Mouse (Mus musculus): ENCODE data around the gene Casz1. TPM values are rescaled to one million over a fixed set of nuclear protein-coding genes. Genes with fewer than 3 reads are reported as not detected.

Gene Casz1
- polyA plus RNA-seq, 2 experiments: 5.5 to 7.4 TPM

DNA sequence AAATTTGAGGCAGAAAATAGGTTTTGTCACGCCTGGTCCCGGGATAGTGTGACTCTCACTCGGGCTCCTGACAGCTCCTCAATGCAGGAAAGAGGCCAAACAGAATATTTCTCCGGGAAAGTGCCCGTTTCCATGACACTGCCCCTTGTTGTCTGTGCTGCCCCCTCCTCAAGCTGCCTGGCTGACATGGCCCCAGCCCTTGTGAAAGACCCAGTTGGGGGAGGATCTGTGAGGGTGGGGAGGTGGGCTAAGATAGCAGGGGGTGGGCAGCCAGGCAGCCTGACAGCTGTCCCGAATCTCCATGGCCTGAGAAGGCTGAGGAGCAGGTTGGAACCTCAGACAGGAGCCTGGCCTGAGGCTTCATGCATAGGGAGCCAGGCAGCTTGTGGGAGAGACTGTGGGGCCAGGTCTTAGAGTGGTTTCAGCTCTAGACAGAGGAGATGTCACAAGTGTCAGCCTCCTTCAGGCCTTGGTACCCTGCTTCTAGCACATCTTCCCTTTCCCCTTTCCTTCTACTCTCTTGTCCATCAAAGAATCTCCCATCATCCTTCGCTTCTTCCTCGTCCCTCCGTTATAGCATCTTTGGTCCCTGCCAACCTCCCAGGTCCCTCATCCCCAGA lies 81.8 kb downstream of the Casz1 start:
- Histone ChIP-seq H3K36me3 (ENCODE audit: control insufficient read depth, insufficient read depth, low read length) (no peaks in the 10 kb centered on the region), H3K4me2 (replicated peaks; ENCODE audit: low read depth, low read length, severe bottlenecking) (no peak overlapping the region), H3K4me1 (ENCODE audit: control insufficient read depth, insufficient read depth, low read length) (0 out of 2 replicates have a peak, but pooled peaks cover 3% of the 10 kb centered on the region), H3K4me3 (replicated peaks; ENCODE audit: low read length) (no peak overlapping the region), H3K9ac (ENCODE audit: low read depth, low read length, severe bottlenecking) (no peak overlapping the region), H3K27me3 (ENCODE audit: control insufficient read depth, insufficient read depth, low read length) (peaks cover 3% of the 10 kb centered on the region; the same call in 1 of the 2 replicates), H3K27ac (replicated peaks; ENCODE audit: low read depth, low read length) (no peak overlapping the region), H3K9me3 (ENCODE audit: control insufficient read depth, low read length) (no peaks in the 10 kb centered on the region)
- 59% methylated on average over 9 of the region's 9 CpGs for WGBS
- no peak for TF ChIP-seq POLR2A (IDR thresholded peaks at IDR 0.05; ENCODE audit: borderline replicate concordance, extremely low read depth, insufficient read depth, insufficient read length)
- DNase-seq (ENCODE audit: low spot score) (no peak), ATAC-seq (ENCODE audit: low FRiP score, low read depth) (no peak)

DNA sequence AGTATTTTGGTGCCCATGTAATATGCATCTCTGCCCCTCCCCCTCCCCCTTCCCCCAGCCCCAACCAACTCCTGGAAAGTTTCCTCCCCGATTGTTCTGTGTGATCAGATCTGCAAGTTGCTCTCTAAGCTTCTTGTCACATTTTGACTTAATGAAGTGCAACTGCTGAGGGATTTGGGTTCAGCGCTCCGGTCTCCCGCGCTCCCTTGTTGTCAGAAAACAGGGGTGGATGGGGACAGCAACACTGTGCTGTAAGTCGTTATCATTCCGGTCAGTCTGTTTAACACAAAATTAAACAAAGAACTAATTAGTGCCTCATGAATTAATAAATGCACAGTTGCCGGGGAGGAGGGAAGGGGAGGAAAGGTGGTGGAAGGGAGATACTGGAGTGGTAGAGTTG lies 84.0 kb downstream of the Casz1 start:
- no peak for DNase-seq (ENCODE audit: low spot score)
- no peak overlapping the region for H3K27ac ChIP-seq (replicated peaks; ENCODE audit: low read depth, low read length)
- no peak overlapping the region for H3K9ac ChIP-seq (ENCODE audit: low read depth, low read length, severe bottlenecking)
- H3K9me3 ChIP-seq (ENCODE audit: control insufficient read depth, low read length): no peaks in the 10 kb centered on the region
- no peak for ATAC-seq (ENCODE audit: low FRiP score, low read depth)
- 0 out of 2 replicates have a peak, but pooled peaks cover 3% of the 10 kb centered on the region for H3K4me1 ChIP-seq (ENCODE audit: control insufficient read depth, insufficient read depth, low read length)
- no peak for TF ChIP-seq POLR2A (IDR thresholded peaks at IDR 0.05; ENCODE audit: borderline replicate concordance, extremely low read depth, insufficient read depth, insufficient read length)
- H3K4me3 ChIP-seq (replicated peaks; ENCODE audit: low read length): no peak overlapping the region
- peaks cover 16% of the 10 kb centered on the region; the same call in 1 of the 2 replicates for H3K27me3 ChIP-seq (ENCODE audit: control insufficient read depth, insufficient read depth, low read length)
- H3K4me2 ChIP-seq (replicated peaks; ENCODE audit: low read depth, low read length, severe bottlenecking): no peak overlapping the region
- no peaks in the 10 kb centered on the region for H3K36me3 ChIP-seq (ENCODE audit: control insufficient read depth, insufficient read depth, low read length)
- WGBS: 64% methylated on average over 8 of the region's 8 CpGs

GRCm38 (mm10) chr4:148889011-148889410 lies 84.8 kb downstream of the Casz1 start:
- DNase-seq (ENCODE audit: low spot score): no peak
- H3K4me2 ChIP-seq (replicated peaks; ENCODE audit: low read depth, low read length, severe bottlenecking): no peak overlapping the region
- ATAC-seq (ENCODE audit: low FRiP score, low read depth): no peak
- H3K36me3 ChIP-seq (ENCODE audit: control insufficient read depth, insufficient read depth, low read length): no peaks in the 10 kb centered on the region
- H3K4me1 ChIP-seq (ENCODE audit: control insufficient read depth, insufficient read depth, low read length): 0 out of 2 replicates have a peak, but pooled peaks cover 3% of the 10 kb centered on the region
- WGBS: 78% methylated on average over 6 of the region's 6 CpGs
- no peaks in the 10 kb centered on the region for H3K9me3 ChIP-seq (ENCODE audit: control insufficient read depth, low read length)
- no peak overlapping the region for H3K4me3 ChIP-seq (replicated peaks; ENCODE audit: low read length)
- TF ChIP-seq POLR2A (IDR thresholded peaks at IDR 0.05; ENCODE audit: borderline replicate concordance, extremely low read depth, insufficient read depth, insufficient read length): no peak
- H3K27ac ChIP-seq (replicated peaks; ENCODE audit: low read depth, low read length): no peak overlapping the region
- no peak overlapping the region for H3K9ac ChIP-seq (ENCODE audit: low read depth, low read length, severe bottlenecking)
- peaks cover 16% of the 10 kb centered on the region; the same call in 1 of the 2 replicates for H3K27me3 ChIP-seq (ENCODE audit: control insufficient read depth, insufficient read depth, low read length)

DNA sequence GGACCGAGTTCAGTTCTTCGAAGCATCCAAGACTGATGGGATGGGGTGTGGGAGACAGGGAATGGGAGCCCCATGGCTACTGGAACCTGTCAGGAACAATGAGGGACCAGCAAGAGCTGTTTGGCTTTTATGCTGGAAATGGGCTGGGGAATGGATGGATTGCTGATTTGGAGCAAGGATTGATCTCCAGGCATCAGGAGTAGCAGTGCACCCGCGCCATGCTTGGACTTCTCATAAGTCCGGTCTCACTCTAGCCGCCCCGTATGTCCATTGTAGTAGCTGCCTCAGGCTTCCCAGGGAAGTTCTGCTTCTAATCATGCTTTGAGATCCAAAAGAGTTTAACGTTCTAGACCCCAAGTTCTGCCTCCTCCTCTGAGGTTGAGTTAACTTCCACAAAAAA lies 86.2 kb downstream of the Casz1 start:
- H3K4me2 ChIP-seq (replicated peaks; ENCODE audit: low read depth, low read length, severe bottlenecking): peak overlapping the region; percentile 72
- H3K27ac ChIP-seq (replicated peaks; ENCODE audit: low read depth, low read length): no peak overlapping the region
- H3K9ac ChIP-seq (ENCODE audit: low read depth, low read length, severe bottlenecking): no peak overlapping the region
- 0 out of 2 replicates have a peak, but pooled peaks cover 3% of the 10 kb centered on the region for H3K4me1 ChIP-seq (ENCODE audit: control insufficient read depth, insufficient read depth, low read length)
- peaks cover 17% of the 10 kb centered on the region; the same call in 1 of the 2 replicates for H3K27me3 ChIP-seq (ENCODE audit: control insufficient read depth, insufficient read depth, low read length)
- no peak for DNase-seq (ENCODE audit: low spot score)
- WGBS: 68% methylated on average over 8 of the region's 8 CpGs
- no peaks in the 10 kb centered on the region for H3K9me3 ChIP-seq (ENCODE audit: control insufficient read depth, low read length)
- TF ChIP-seq POLR2A (IDR thresholded peaks at IDR 0.05; ENCODE audit: borderline replicate concordance, extremely low read depth, insufficient read depth, insufficient read length): no peak
- peak overlapping the region; percentile 36; the same call in 1 of the 2 replicates for H3K4me3 ChIP-seq (replicated peaks; ENCODE audit: low read length)
- no peak for ATAC-seq (ENCODE audit: low FRiP score, low read depth)
- no peaks in the 10 kb centered on the region for H3K36me3 ChIP-seq (ENCODE audit: control insufficient read depth, insufficient read depth, low read length)

- H3K36me3 ChIP-seq (ENCODE audit: control insufficient read depth, insufficient read depth, low read length): no peaks in the 10 kb centered on the region
- peak overlapping the region; percentile 36 for H3K4me3 ChIP-seq (replicated peaks; ENCODE audit: low read length)
- no peaks in the 10 kb centered on the region for H3K9me3 ChIP-seq (ENCODE audit: control insufficient read depth, low read length)
- ATAC-seq (ENCODE audit: low FRiP score, low read depth): peak; percentile 65
- 0 out of 2 replicates have a peak, but pooled peaks cover 3% of the 10 kb centered on the region for H3K4me1 ChIP-seq (ENCODE audit: control insufficient read depth, insufficient read depth, low read length)
- no peak overlapping the region for H3K27ac ChIP-seq (replicated peaks; ENCODE audit: low read depth, low read length)
- peak overlapping the region; percentile 72 for H3K4me2 ChIP-seq (replicated peaks; ENCODE audit: low read depth, low read length, severe bottlenecking)
- H3K9ac ChIP-seq (ENCODE audit: low read depth, low read length, severe bottlenecking): peak overlapping the region; percentile 53
- 10% methylated on average over 41 of the region's 52 CpGs for WGBS
- DNase-seq (ENCODE audit: low spot score): no peak
- TF ChIP-seq POLR2A (IDR thresholded peaks at IDR 0.05; ENCODE audit: borderline replicate concordance, extremely low read depth, insufficient read depth, insufficient read length): no peak
- peaks cover 20% of the 10 kb centered on the region; the same call in 1 of the 2 replicates for H3K27me3 ChIP-seq (ENCODE audit: control insufficient read depth, insufficient read depth, low read length)
These were observed 86.9 kb downstream of the Casz1 start for GRCm38 (mm10) chr4:148890892-148891838.

Data from limb, embryonic 14.5 days (tissue).